Mouse (Mus musculus): ENCODE data around the gene Hif3a. TPM values are rescaled to one million over a fixed set of nuclear protein-coding genes. Genes with fewer than 3 reads are reported as not detected.

Hif3a gene
- polyA plus RNA-seq, 1 experiment: 1.5 TPM

DNA sequence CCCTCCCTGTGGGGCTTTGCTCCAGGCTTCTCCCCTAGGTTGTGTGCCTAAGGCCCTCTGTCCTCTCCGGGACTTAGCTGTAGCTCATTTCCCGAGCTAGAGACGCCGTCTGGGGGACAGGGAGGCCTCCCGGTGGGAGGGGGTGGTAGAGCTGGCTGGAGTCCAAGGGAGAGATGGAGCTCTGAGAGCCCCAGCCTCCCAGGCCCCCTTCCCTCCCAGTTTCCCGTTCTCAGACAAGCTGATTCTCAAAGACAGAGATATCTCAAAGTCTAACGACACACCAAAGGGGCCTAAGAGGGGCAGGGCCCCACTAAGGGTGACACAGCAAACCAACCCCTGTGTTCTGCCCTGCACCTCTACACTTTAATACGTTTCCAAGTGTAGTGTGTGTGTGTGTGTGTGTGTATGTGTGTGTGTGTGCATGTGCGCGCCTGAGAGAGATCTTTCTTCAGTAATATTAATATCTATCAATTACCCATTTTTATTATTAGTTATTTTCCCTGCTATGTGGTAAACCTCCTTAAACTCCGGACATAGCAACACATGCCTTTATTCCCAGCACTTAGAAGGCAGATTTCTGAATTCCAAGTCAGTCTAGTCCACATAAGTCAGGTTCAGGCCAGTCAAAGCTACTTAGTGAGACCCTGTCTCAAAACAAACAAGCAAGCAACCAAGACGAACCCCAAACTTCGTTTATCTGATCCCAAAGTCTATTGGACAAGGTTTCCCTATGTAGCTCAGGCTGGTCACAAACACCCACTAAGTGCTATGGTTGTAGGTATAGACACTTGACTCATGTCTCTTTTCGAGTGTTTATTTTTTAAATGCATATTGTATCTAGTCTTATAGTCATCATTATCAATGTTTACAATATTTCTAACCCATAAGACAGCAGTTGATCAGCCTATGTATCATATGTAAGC is 5.4 kb downstream of the Hif3a start:
- DNase-seq (ENCODE audit: low spot score): no peak

DNA sequence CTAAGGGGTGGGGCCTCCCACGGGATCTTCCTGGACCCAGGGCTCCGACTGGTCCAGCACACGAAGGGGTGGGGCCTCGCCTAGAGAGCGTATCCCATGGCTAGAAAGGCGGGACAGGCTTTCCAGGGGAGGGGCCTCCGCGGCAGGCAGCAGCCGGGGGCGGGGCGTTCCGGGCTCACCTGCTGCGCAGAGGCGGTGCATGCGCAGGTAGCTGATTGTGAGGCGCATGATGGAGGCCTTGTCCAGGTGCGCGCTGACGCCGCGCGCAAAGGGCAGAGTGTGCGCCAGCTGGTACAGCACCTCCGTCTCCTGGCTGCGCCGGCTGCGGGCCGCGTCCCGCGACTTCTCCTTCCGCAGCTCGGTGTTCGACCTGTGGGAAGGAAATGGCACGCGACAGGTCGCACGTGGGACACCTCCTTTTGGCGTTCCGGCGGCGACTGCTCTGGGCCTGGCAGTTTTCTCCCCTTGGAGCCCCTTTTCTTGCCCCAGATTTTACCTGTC is 6.1 kb downstream of the Hif3a start:
- DNase-seq (ENCODE audit: low spot score): peak; percentile 81

- no peak for DNase-seq (ENCODE audit: low spot score)
Measured at GRCm38 (mm10) chr7:17055287-17055946, 6.8 kb downstream of the Hif3a start.

GRCm38 (mm10) chr7:17054325-17054989 is 7.8 kb downstream of the Hif3a start:
- DNase-seq (ENCODE audit: low spot score): peak; percentile 14

- peak; percentile 52 for DNase-seq (ENCODE audit: low spot score)
Measured at GRCm38 (mm10) chr7:17050933-17051594, 11.2 kb downstream of the Hif3a start.

DNA sequence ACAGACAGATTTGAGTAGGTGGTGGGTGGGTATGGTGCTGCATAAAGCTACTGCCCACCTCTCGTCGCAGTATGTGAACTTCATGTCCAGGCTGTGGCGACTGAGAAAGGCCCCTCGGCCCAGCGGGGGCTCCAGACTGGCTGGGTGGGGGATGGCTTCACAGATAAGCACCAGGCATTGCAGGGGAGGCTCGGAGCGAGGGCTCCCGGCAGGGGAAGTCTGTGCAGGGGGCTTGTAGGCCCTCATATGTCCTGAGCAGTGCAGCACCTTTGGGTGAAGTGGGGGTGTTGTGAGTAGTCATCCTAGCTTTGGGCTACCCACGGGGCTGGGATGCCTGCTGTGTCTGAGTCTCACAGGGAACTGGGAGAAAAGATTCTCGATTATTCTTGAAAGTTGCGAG is 11.7 kb downstream of the Hif3a start:
- peak; percentile 18 for DNase-seq (ENCODE audit: low spot score)

DNA sequence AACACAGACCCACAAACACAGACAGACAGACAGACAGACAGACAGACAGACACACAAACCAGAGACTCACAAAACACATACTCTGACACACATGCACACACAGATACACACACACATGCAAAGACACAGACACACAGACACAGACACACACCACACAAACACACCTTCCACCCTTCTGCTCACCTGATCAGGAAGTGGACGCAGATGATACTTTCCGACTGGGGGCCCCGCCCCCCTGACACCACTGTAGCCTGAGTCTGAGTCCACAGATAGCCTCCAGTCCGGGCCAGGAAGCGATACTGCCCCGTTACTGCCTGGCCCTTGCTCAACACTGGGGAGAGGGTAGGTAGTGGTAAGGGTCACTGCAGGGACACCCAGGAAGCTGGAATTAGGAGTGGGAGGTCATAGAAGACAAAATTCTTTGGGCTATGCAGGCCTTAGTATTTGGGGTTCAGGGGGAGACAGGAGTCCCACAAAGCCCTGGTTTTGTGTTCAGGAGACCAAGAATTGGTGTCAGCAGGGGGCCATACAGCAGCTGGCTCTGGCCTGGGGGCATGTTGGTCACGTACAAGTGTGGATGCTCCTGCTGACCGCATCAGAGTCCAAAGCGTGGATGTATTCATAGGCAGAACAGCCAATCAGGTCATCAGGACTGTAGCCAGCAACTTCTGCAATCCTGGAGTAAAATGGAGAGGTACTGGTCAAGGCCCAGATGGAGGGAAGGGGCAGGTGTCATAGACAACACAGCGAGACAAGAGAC is 13.6 kb downstream of the Hif3a start:
- peak; percentile 17 for DNase-seq (ENCODE audit: low spot score)

DNA sequence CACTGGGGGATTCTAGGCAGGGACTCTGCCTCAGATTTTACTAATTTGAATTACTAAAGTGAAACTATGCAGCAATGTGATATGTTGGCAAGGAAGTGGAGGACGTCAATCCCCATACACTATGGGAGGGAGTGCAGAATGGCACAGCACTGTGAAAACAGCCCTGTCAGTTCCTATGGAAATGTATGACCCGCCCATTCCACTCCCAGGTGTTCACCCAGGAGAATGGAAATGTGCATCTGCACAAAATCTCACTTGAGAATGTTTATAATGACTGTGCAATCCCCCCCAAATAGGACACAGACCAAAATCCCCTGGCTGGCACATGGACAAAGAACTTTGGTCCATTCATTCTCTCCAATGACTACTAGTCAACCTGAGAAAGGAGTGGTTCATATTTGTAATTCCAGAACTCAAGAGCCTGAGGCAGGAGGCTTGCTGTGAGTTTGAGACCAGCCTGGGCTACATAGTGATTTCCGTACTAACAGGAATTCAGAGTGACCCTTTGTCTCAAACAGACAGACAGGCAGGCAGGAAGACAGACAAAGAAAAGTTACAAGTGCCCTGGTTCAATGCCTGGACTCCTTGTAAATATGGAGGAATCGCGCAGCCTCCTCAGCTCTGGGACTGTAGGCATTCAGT is 15.1 kb downstream of the Hif3a start:
- peak; percentile 2 for DNase-seq (ENCODE audit: low spot score)

DNA sequence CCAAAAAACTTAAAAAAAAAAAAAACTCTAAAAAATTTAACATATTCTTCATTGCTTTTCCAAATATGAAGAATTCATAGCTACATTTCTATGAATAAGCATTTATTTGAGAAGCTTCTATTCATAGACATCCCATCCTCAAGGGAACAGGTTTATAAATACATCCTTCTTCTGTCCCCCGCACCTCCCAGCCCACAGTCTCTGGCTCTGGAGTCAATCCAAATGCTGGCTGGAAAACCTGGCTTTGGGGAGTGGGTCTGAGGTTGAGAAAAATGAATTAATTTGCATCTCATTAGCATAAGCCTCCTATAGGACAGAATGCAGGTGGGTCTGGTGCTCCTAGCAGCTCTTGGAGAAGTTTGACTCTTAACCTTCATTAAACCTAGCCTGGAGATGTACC is 16.5 kb downstream of the Hif3a start:
- no peak for DNase-seq (ENCODE audit: low spot score)

DNA sequence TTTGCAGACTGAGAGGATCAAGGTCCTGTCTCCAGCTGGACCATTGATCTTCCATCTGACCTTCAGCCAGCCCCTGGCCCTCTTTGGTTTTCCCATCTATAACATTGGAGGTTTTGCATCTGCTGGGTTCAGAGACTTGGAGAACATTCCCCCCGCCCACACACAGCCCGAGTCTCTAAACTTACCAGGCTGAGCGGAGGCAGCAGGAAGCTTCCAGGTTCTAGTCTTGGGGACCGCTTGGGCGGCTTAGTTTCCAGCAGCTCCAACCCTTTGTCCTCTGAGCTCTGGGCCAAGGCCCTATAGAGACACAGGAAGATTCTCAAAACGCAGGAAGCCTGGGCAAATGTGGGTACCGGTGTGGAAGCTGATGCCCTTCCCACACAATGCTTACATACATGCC is 22.9 kb downstream of the Hif3a start:
- DNase-seq (ENCODE audit: low spot score): no peak

- DNase-seq (ENCODE audit: low spot score): no peak
Measured at GRCm38 (mm10) chr7:17038018-17038695, 24.1 kb downstream of the Hif3a start.

GRCm38 (mm10) chr7:17030239-17030638 is 32.0 kb downstream of the Hif3a start:
- DNase-seq (ENCODE audit: low spot score): no peak

DNA sequence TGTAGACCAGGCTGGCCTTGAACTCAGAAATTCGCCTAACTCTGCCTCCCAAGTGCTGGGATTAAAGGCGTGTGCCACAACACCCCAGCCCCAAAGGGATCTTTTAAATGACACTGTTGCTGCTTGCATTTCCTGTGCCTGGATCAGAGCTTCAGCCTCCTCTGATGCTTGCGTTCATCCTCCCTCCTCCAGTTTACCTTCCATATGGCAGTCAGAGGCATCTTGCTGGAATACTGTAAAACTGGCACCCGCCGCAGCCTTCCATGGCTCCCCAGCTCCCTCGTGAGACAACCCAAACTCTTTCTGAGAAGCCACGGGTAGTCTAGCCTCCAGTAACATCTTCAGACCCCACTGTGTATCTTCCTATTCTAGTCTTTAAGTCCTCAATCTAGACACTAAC is 33.3 kb downstream of the Hif3a start:
- no peak for DNase-seq (ENCODE audit: low spot score)

- DNase-seq (ENCODE audit: low spot score): peak; percentile 88
Measured at GRCm38 (mm10) chr7:17027588-17028343, 34.5 kb downstream of the Hif3a start, which contains the start of gene Ppp5c. TSS of gene Ppp5c (minus strand) at chr7:17027924.

- DNase-seq (ENCODE audit: low spot score): no peak
Measured at GRCm38 (mm10) chr7:17026710-17027587, 35.3 kb downstream of the Hif3a start.

DNA sequence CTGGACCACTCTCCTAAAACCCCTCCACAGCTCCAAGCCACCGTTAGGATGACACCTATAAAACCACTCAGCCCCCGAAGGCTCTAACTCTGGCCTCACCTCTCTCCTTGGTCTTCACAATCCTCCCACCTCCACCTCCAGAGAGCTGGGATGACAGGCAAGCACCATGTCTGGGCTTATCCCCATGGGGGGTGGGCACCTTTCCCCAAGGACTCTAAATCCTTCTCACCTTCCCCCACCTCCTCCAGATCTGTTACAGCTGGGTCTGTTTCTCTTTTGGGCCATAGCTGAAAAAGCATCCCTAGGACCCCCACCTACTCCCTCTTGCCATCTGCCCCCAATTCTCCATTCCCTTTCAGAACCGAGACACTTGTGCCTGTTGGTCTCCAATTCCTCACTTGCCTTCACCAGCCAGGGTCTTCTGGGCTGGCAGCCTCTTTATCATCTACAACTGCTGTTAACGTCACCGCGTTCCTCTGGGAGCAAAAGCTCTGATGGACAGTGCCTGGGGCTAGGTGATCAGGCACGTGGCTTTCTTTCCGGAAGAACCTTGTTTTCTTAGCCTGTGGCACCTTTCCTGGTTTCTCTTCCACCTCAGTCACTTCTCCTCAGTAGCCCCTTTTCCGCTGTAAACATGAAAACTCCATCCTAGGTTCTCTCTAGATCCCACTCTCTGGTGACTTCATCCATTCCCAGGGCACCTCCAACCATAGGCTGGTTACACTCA is 36.2 kb downstream of the Hif3a start:
- no peak for DNase-seq (ENCODE audit: low spot score)

- no peak for DNase-seq (ENCODE audit: low spot score)
Measured at GRCm38 (mm10) chr7:17025505-17025894, 36.7 kb downstream of the Hif3a start.

Measured in urinary bladder, adult 2 months (tissue).